Mouse (Mus musculus) kidney, postnatal 10 days (tissue): ENCODE measurements around the gene Rsad2.
"Not testable (repeated sequence)": the region's sequence is repeated elsewhere in the genome, so short reads cannot be mapped to it uniquely, and the experiment has no call there.

Experiments
- DNase-seq: peaks from one replicate; pipeline ENCODE4 v3.0.0; 2021; ENCODE audit warnings: mixed read lengths

Gene Rsad2

GRCm38 (mm10) chr12:26456028-26456698, at the start of gene Rsad2:
Rsad2 (minus strand) TSS chr12:26456452.
- DNase-seq = peak; percentile 82

- no peak for DNase-seq
Observed at GRCm38 (mm10) chr12:26501042-26501441, 44.8 kb upstream of the Rsad2 start.

- no peak for DNase-seq
Observed at GRCm38 (mm10) chr12:26489942-26490341, 33.7 kb upstream of the Rsad2 start.

- DNase-seq = no peak
Observed at GRCm38 (mm10) chr12:26488617-26489274, 32.5 kb upstream of the Rsad2 start.

GRCm38 (mm10) chr12:26487874-26488616, 31.8 kb upstream of the Rsad2 start:
- peak; percentile 65 for DNase-seq

- DNase-seq = not testable (repeated sequence)
Observed at GRCm38 (mm10) chr12:26485738-26486580, 29.7 kb upstream of the Rsad2 start.

- DNase-seq = no peak
Observed at GRCm38 (mm10) chr12:26478196-26479004, 22.1 kb upstream of the Rsad2 start.

- DNase-seq = no peak
Observed at GRCm38 (mm10) chr12:26477198-26477597, 20.9 kb upstream of the Rsad2 start.

GRCm38 (mm10) chr12:26473746-26474145, 17.5 kb upstream of the Rsad2 start:
- no peak for DNase-seq

- DNase-seq = no peak
Observed at GRCm38 (mm10) chr12:26472770-26473481, 16.7 kb upstream of the Rsad2 start.

- DNase-seq = no peak
Observed at GRCm38 (mm10) chr12:26471376-26471775, 15.1 kb upstream of the Rsad2 start.

GRCm38 (mm10) chr12:26470042-26470409, 13.8 kb upstream of the Rsad2 start:
- no peak for DNase-seq

GRCm38 (mm10) chr12:26469098-26470041, 13.1 kb upstream of the Rsad2 start, which contains the start of gene Cmpk2:
Cmpk2 (plus strand) TSS chr12:26469204.
- DNase-seq = peak; percentile 93

GRCm38 (mm10) chr12:26465600-26465999, 9.3 kb upstream of the Rsad2 start:
- DNase-seq = no peak

- DNase-seq = no peak
Observed at GRCm38 (mm10) chr12:26460091-26460490, 3.8 kb upstream of the Rsad2 start.

- DNase-seq = no peak
Observed at GRCm38 (mm10) chr12:26454682-26455081, 1.6 kb downstream of the Rsad2 start.

GRCm38 (mm10) chr12:26452951-26453350, 3.3 kb downstream of the Rsad2 start:
- no peak for DNase-seq

GRCm38 (mm10) chr12:26451150-26451549, 5.1 kb downstream of the Rsad2 start:
- DNase-seq = no peak

GRCm38 (mm10) chr12:26449483-26449882, 6.8 kb downstream of the Rsad2 start:
- DNase-seq = no peak
